Comparison of ENCODE assay signal across 11 mouse cellular contexts in the genomic region with DNA sequence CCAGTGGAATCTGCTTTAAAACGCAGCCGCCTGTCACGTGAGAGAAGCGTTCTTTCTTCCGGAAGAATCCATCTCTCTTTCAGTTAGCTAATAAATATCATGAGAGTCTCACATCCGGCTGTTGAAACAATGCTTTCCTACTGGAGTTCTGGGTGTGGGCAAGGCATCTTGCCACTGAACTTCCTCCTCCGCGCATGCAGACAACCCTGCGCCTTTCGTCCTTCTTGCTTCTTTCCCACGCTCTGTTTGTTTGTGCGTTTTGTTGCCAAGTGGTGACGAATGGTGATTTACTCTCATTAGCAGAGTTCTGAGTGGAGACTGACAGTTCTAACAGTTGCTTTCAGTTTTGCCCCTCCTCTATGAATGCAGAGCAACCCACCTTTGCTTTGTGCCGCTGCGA.
DNase-seq lines count a peak whose midpoint lies in the region; ATAC-seq lines count a peak whose summit lies in the region.
"Had no signal": no experiment of that assay in that cellular context is flagged by ENCODE, and none has a peak within 500 bp of the region (broad histone marks: within the 10 kb centered on the region; RNA-seq: fewer than 3 reads in every experiment).

No protein-coding gene starts in this region.

- H3K36me3 ChIP-seq in hindbrain, embryonic 11.5 days (ENCODE audit: control insufficient read depth, insufficient read depth, low read length), result no peaks in the 10 kb centered on the region
- H3K36me3 ChIP-seq in hindbrain, embryonic 10.5 days, result no peaks in the 10 kb centered on the region
- H3K36me3 ChIP-seq in forebrain, embryonic 14.5 days (ENCODE audit: control insufficient read depth, insufficient read depth, low read length), result no peaks in the 10 kb centered on the region
- H3K36me3 ChIP-seq in hindbrain, embryonic 16.5 days (ENCODE audit: control insufficient read depth, insufficient read depth, low read length), result no peaks in the 10 kb centered on the region
- no peaks in the 10 kb centered on the region for H3K36me3 ChIP-seq in midbrain, embryonic 14.5 days (ENCODE audit: control insufficient read depth, insufficient read depth, low read length)
- H3K36me3 ChIP-seq: embryonic facial prominence, embryonic 10.5 days had no signal

- peaks cover 3% of the 10 kb centered on the region; the same call in 1 of the 2 replicates for H3K27me3 ChIP-seq in hindbrain, embryonic 11.5 days (ENCODE audit: control insufficient read depth, insufficient read depth, low read length)
- peaks cover 53% of the 10 kb centered on the region for H3K27me3 ChIP-seq in hindbrain, embryonic 10.5 days (ENCODE audit: insufficient read depth, poor library complexity, severe bottlenecking)
- H3K27me3 ChIP-seq in forebrain, embryonic 14.5 days (replicated peaks; ENCODE audit: control insufficient read depth, insufficient read depth, low read length), result peaks cover 71% of the 10 kb centered on the region
- peaks cover 14% of the 10 kb centered on the region for H3K27me3 ChIP-seq in hindbrain, embryonic 16.5 days (replicated peaks; ENCODE audit: control insufficient read depth, insufficient read depth, low read length)
- peaks cover 17% of the 10 kb centered on the region; the same call in 1 of the 2 replicates for H3K27me3 ChIP-seq in midbrain, embryonic 14.5 days (ENCODE audit: control insufficient read depth, insufficient read depth, low read length)

- H3K4me1 ChIP-seq in hindbrain, embryonic 11.5 days (replicated peaks; ENCODE audit: control insufficient read depth, insufficient read depth, low read length), result peaks cover 7% of the 10 kb centered on the region
- H3K4me1 ChIP-seq in hindbrain, embryonic 10.5 days (replicated peaks), result peaks cover 82% of the 10 kb centered on the region
- H3K4me1 ChIP-seq in forebrain, embryonic 14.5 days (ENCODE audit: control insufficient read depth, insufficient read depth, low read length), result peaks cover 19% of the 10 kb centered on the region
- H3K4me1 ChIP-seq in hindbrain, embryonic 16.5 days (ENCODE audit: control insufficient read depth, insufficient read depth, low read depth, low read length), result peaks cover 13% of the 10 kb centered on the region
- H3K4me1 ChIP-seq in midbrain, embryonic 14.5 days (ENCODE audit: control insufficient read depth, insufficient read depth, low read length), result peaks cover 56% of the 10 kb centered on the region

- peak; percentile 9 for DNase-seq in hindbrain, embryonic 11.5 days (ENCODE audit: low spot score)
- DNase-seq in hindbrain, embryonic 10.5 days (ENCODE audit: low spot score), result no peak
- peak; percentile 66 for DNase-seq in forebrain, embryonic 14.5 days (ENCODE audit: low spot score)
- peak; percentile 60 for DNase-seq in midbrain, embryonic 14.5 days
- no peak for DNase-seq in cerebellum, postnatal 36 days
- DNase-seq: thymus, adult 2 months had no signal

- no peak overlapping the region for H3K4me3 ChIP-seq in hindbrain, embryonic 11.5 days (ENCODE audit: low read depth, low read length)
- no peak overlapping the region for H3K4me3 ChIP-seq in hindbrain, embryonic 10.5 days
- H3K4me3 ChIP-seq in forebrain, embryonic 14.5 days (ENCODE audit: low read depth, low read length), result 0 out of 2 replicates have a peak overlapping the region, but pooled peaks have one; percentile 2
- H3K4me3 ChIP-seq in hindbrain, embryonic 16.5 days (ENCODE audit: low read length), result peak overlapping the region; percentile 27
- no peak overlapping the region for H3K4me3 ChIP-seq in midbrain, embryonic 14.5 days (replicated peaks; ENCODE audit: low read depth, low read length)
- H3K4me3 ChIP-seq: embryonic facial prominence, embryonic 10.5 days; myocyte had no signal

- no peak overlapping the region for H3K4me2 ChIP-seq in hindbrain, embryonic 11.5 days (replicated peaks; ENCODE audit: low read depth, low read length)
- H3K4me2 ChIP-seq in forebrain, embryonic 14.5 days (ENCODE audit: low read length), result peak overlapping the region; percentile 36
- H3K4me2 ChIP-seq in hindbrain, embryonic 16.5 days (ENCODE audit: low read length), result peak overlapping the region; percentile 50
- H3K4me2 ChIP-seq in midbrain, embryonic 14.5 days (ENCODE audit: low read length), result peak overlapping the region; percentile 31

- H3K9me3 ChIP-seq in hindbrain, embryonic 11.5 days (ENCODE audit: control insufficient read depth, low read length), result no peaks in the 10 kb centered on the region
- no peaks in the 10 kb centered on the region for H3K9me3 ChIP-seq in hindbrain, embryonic 10.5 days
- H3K9me3 ChIP-seq in forebrain, embryonic 14.5 days (replicated peaks; ENCODE audit: control insufficient read depth, low read length), result no peaks in the 10 kb centered on the region
- H3K9me3 ChIP-seq in hindbrain, embryonic 16.5 days (ENCODE audit: control insufficient read depth, low read length), result no peaks in the 10 kb centered on the region
- no peaks in the 10 kb centered on the region for H3K9me3 ChIP-seq in midbrain, embryonic 14.5 days (ENCODE audit: control insufficient read depth, low read length)
- H3K9me3 ChIP-seq: embryonic facial prominence, embryonic 10.5 days had no signal

- WGBS in hindbrain, embryonic 11.5 days, result 64% methylated on average over 15 of the region's 15 CpGs
- 78% methylated on average over 15 of the region's 15 CpGs for WGBS in hindbrain, embryonic 10.5 days
- whole genome bisulfite sequencing in forebrain, embryonic 14.5 days, result 31% methylated on average over 15 of the region's 15 CpGs
- 43% methylated on average over 15 of the region's 15 CpGs for WGBS in hindbrain, embryonic 16.5 days
- WGBS in midbrain, embryonic 14.5 days, result 61% methylated on average over 15 of the region's 15 CpGs

- H3K27ac ChIP-seq in hindbrain, embryonic 11.5 days (ENCODE audit: low read depth, low read length), result 0 out of 2 replicates have a peak overlapping the region, but pooled peaks have one; percentile 13
- no peak overlapping the region for H3K27ac ChIP-seq in hindbrain, embryonic 10.5 days
- H3K27ac ChIP-seq in forebrain, embryonic 14.5 days (ENCODE audit: low read depth, low read length), result no peak overlapping the region
- no peak overlapping the region for H3K27ac ChIP-seq in hindbrain, embryonic 16.5 days (ENCODE audit: low read depth, low read length)
- H3K27ac ChIP-seq in midbrain, embryonic 14.5 days (replicated peaks; ENCODE audit: low read depth, low read length), result peak overlapping the region; percentile 62
- H3K27ac ChIP-seq: embryonic facial prominence, embryonic 10.5 days; liver, embryonic 14.5 days had no signal

- no peak overlapping the region for H3K9ac ChIP-seq in hindbrain, embryonic 11.5 days (ENCODE audit: low read depth, low read length)
- no peak overlapping the region for H3K9ac ChIP-seq in forebrain, embryonic 14.5 days (ENCODE audit: low read length)
- H3K9ac ChIP-seq in hindbrain, embryonic 16.5 days (ENCODE audit: low read depth, low read length), result no peak overlapping the region
- H3K9ac ChIP-seq in midbrain, embryonic 14.5 days (replicated peaks; ENCODE audit: low read length), result no peak overlapping the region
- H3K9ac ChIP-seq: liver, embryonic 14.5 days had no signal

- ATAC-seq in hindbrain, embryonic 11.5 days (ENCODE audit: low FRiP score), result no peak
- peak; percentile 18; the same call in 1 of the 2 replicates for ATAC-seq in forebrain, embryonic 14.5 days
- ATAC-seq in hindbrain, embryonic 16.5 days, result peak; percentile 13; the same call in 1 of the 2 replicates
- no peak for ATAC-seq in midbrain, embryonic 14.5 days (ENCODE audit: low FRiP score, low TSS enrichment)
- ATAC-seq in megakaryocyte, adult 5-6 weeks (ENCODE audit: poor library complexity, severe bottlenecking), result no peak

Comparison
In these comparisons a context has a peak if more than half of its experiments do, and no peak if none do; other contexts are left out.
1. ATAC-seq: peak in forebrain, embryonic 14.5 days (single experiment) and hindbrain, embryonic 16.5 days (single experiment); none in hindbrain, embryonic 11.5 days (single experiment), midbrain, embryonic 14.5 days (single experiment) and megakaryocyte, adult 5-6 weeks (single experiment).
2. DNase-seq: peak in hindbrain, embryonic 11.5 days (single experiment), forebrain, embryonic 14.5 days (single experiment) and midbrain, embryonic 14.5 days (single experiment); none in hindbrain, embryonic 10.5 days (single experiment) and cerebellum, postnatal 36 days (0 of 2).
3. H3K27ac ChIP-seq: peak in hindbrain, embryonic 11.5 days (single experiment) and midbrain, embryonic 14.5 days (single experiment); none in hindbrain, embryonic 10.5 days (single experiment), forebrain, embryonic 14.5 days (single experiment) and hindbrain, embryonic 16.5 days (single experiment).
4. H3K4me3 ChIP-seq: peak in forebrain, embryonic 14.5 days (single experiment) and hindbrain, embryonic 16.5 days (single experiment); none in hindbrain, embryonic 11.5 days (single experiment), hindbrain, embryonic 10.5 days (single experiment) and midbrain, embryonic 14.5 days (single experiment).